Mouse (Mus musculus) testis, adult 2 months (tissue): ENCODE data around the gene Dmc1.
A peak's percentile ranks its signal among the peaks of the same experiment; 100 is the strongest.

Experiments used
- CTCF ChIP-seq: fragments of 200-500 bp; IDR thresholded peaks from 2 replicates; pipeline ENCODE4 v1.5.1; 2012; ENCODE audit warnings: low read depth, mild to moderate bottlenecking, inconsistent platforms, low read length, moderate library complexity; ENCODE audit not compliant: control insufficient read depth, insufficient read depth, insufficient replicate concordance
- POLR2A ChIP-seq: fragments of 200-500 bp; IDR thresholded peaks from 2 replicates; pipeline ENCODE4 v1.6.1; 2012; ENCODE audit warnings: low read depth, mild to moderate bottlenecking, inconsistent platforms, low read length, moderate library complexity; ENCODE audit not compliant: control insufficient read depth

GRCm38 (mm10) chr15:79650569-79650968, 45.7 kb upstream of the Dmc1 start:
- TF ChIP-seq CTCF (peak; percentile 51; the same call in 1 of the 2 replicates), POLR2A (no peak)
